Mouse (Mus musculus) C2C12 (cell line): ENCODE results near the gene Usb1.

Experiments
- CTCF ChIP-seq: IDR thresholded peaks from one replicate; pipeline ENCODE4 v1.5.1; 2011; ENCODE audit not compliant: control insufficient read depth, insufficient read depth, insufficient read length
- MAX ChIP-seq: IDR thresholded peaks from one replicate; pipeline ENCODE4 v1.6.1; 2011; ENCODE audit warnings: mild to moderate bottlenecking, control low read depth

DNA sequence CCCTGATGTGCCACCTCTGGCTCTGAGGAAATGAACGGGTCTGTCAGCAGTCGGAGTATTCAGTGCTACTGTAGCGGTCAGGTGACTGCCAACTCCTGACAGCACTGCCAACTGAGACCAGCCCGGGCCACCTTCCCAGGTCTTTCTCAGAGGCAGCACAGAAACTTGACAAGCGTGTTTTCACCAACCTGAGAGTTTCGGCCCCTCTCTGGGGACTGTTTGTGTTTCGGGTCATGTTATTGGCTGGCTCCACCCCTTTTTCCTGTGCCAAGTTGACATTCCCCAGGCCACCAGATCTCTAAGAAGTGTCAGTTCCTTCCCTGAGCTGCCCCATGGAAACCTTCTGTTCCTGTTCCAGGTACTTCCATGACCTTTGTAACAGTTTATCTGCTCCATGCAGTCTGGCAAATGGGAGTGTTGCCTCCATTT, 45.8 kb downstream of the Usb1 start:
- no peak for TF ChIP-seq CTCF
- TF ChIP-seq MAX = no peak
